Mouse (Mus musculus): ENCODE data around the gene Tbc1d22a.

DNA sequence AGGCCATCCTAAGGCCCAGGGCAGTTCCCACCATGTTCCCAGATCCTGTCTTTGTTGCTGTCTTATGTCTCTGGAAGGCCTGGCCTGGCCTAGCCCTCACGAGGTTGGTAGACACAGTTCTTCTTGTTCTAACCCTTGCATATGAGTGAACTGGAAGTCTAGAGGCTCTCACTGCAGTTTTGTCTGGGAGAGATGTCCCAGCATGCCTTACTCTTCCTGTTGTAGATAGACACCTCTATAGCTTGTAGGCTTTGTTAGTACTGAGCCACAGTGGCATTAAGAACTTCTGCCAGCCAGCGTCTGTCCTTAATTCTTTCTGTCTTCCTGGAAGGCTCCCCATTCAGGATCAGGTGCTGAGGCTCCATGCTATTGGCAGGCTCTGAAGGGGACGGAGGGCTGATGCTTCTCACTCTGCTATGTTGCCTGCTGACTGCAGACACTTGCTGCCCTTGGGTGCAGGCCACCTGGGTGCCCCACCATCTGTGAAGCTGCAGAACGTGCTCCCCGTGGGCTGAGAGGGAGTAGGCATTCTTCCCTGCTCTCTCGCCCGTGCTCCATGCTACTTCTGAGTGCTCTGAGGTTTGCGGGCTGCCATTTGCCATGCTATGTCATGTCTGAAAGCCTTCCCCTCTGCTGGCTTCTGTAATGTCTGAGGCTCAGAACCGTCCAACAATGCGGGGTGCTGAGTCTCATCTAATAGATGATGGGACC, 150.8 kb downstream of the Tbc1d22a start:
- TF ChIP-seq CTCF (IDR thresholded peaks at IDR 0.05; ENCODE audit: extremely low read depth, insufficient read depth, insufficient read length, insufficient replicate concordance) (no peak), POLR2A (IDR thresholded peaks at IDR 0.05; ENCODE audit: low read depth, low read length) (no peak)

Data from spleen, adult 2 months (tissue).